Mouse (Mus musculus): ENCODE results near the gene Csf3.

GRCm38 (mm10) chr11:98748506-98749416 is 47.7 kb downstream of the Csf3 start:
- TF ChIP-seq GATA1 (IDR thresholded peaks at IDR 0.05; ENCODE audit: borderline replicate concordance, low read length) (no peak), FLI1 (IDR thresholded peaks at IDR 0.05; ENCODE audit: low read length) (no peak)

Data from megakaryocyte, embryonic 14.5 days (primary cell).